Mouse (Mus musculus): ENCODE data around the gene Ttll9. TPM values are rescaled to one million over a fixed set of nuclear protein-coding genes. Genes with fewer than 3 reads are reported as not detected.

Gene Ttll9
- polyA plus RNA-seq, 1 experiment from 2014 or later = 0.65 TPM

GRCm38 (mm10) chr2:153055270-153055920 is 93.1 kb downstream of the Ttll9 start:
- 50% methylated on average over 6 of the region's 6 CpGs for whole genome bisulfite sequencing
- no peak overlapping the region for H3K9ac ChIP-seq (ENCODE audit: low read depth, low read length)
- no peak overlapping the region for H3K4me3 ChIP-seq (ENCODE audit: low read depth, low read length)
- H3K4me2 ChIP-seq (replicated peaks; ENCODE audit: low read depth) = no peak overlapping the region
- peaks cover 14% of the 10 kb centered on the region for H3K27me3 ChIP-seq (replicated peaks; ENCODE audit: control insufficient read depth, insufficient read depth, low read length)
- H3K27ac ChIP-seq (ENCODE audit: low read depth, low read length) = no peak overlapping the region
- H3K4me1 ChIP-seq (replicated peaks; ENCODE audit: control insufficient read depth, insufficient read depth, low read length) = no peaks in the 10 kb centered on the region
- no peak for ATAC-seq
- no peaks in the 10 kb centered on the region for H3K36me3 ChIP-seq (ENCODE audit: control insufficient read depth, insufficient read depth)
- TF ChIP-seq CTCF (IDR thresholded peaks at IDR 0.05; ENCODE audit: low read depth) = peak; percentile 45
- H3K9me3 ChIP-seq (ENCODE audit: control insufficient read depth) = no peaks in the 10 kb centered on the region

Other genes starting within 250 kb of the Ttll9 start
- gene Id1, start 226.2 kb upstream of the Ttll9 start, polyA plus RNA-seq (2015; fragmentation: Nextera tagmentation; extraction: Ambion mirVana) = 76.1 and 92.4 TPM in 2 replicates
- 9.3 and 9.5 TPM in 2 replicates for gene Cox4i2, start 208.3 kb upstream of the Ttll9 start, polyA plus RNA-seq (2015; fragmentation: Nextera tagmentation; extraction: Ambion mirVana)
- gene Bcl2l1, start 130.8 kb upstream of the Ttll9 start, polyA plus RNA-seq (2015; fragmentation: Nextera tagmentation; extraction: Ambion mirVana) = 58.5 and 62.5 TPM in 2 replicates
- gene Tpx2, start 114.5 kb upstream of the Ttll9 start, polyA plus RNA-seq (2015; fragmentation: Nextera tagmentation; extraction: Ambion mirVana) = 15.3 and 16.1 TPM in 2 replicates
- gene Mylk2, start 51.1 kb upstream of the Ttll9 start, polyA plus RNA-seq (2015; fragmentation: Nextera tagmentation; extraction: Ambion mirVana) = 0.07 TPM in 1 of 2 replicates, not detected in the other
- gene Foxs1, start 29.3 kb upstream of the Ttll9 start, polyA plus RNA-seq (2015; fragmentation: Nextera tagmentation; extraction: Ambion mirVana) = 2.1 and 2.9 TPM in 2 replicates
- gene Dusp15, start 10.8 kb upstream of the Ttll9 start, polyA plus RNA-seq (2015; fragmentation: Nextera tagmentation; extraction: Ambion mirVana) = 0.13 TPM in 1 of 2 replicates, not detected in the other
- 47.0 and 50.3 TPM in 2 replicates for gene Pdrg1, start 52.9 kb downstream of the Ttll9 start, polyA plus RNA-seq (2015; fragmentation: Nextera tagmentation; extraction: Ambion mirVana)
- not detected in 2 replicates for gene Xkr7, start 69.4 kb downstream of the Ttll9 start, polyA plus RNA-seq (2015; fragmentation: Nextera tagmentation; extraction: Ambion mirVana)
- gene Ccm2l, start 103.5 kb downstream of the Ttll9 start, polyA plus RNA-seq (2015; fragmentation: Nextera tagmentation; extraction: Ambion mirVana) = 1.5 and 1.7 TPM in 2 replicates
- 3.4 and 3.5 TPM in 2 replicates for gene Hck, start 146.0 kb downstream of the Ttll9 start, polyA plus RNA-seq (2015; fragmentation: Nextera tagmentation; extraction: Ambion mirVana)
- gene Tm9sf4, start 198.8 kb downstream of the Ttll9 start, polyA plus RNA-seq (2015; fragmentation: Nextera tagmentation; extraction: Ambion mirVana) = 64.7 and 68.3 TPM in 2 replicates